ENCODE assay signal across 21 mouse cellular contexts in genomic region chr12:8042626-8043394, GRCm38 (mm10).
DNase-seq lines count a peak whose midpoint lies in the region; ATAC-seq lines count a peak whose summit lies in the region.
"Had no signal": no experiment of that assay in that cellular context is flagged by ENCODE, and none has a peak within 500 bp of the region (broad histone marks: within the 10 kb centered on the region; RNA-seq: fewer than 3 reads in every experiment).

No protein-coding gene starts in this region.

- intact Hi-C loops in heart, postnatal 25 days (cut with DNase I): no loop called here

- H3K4me2 ChIP-seq in lung, embryonic 16.5 days (ENCODE audit: low read depth, low read length): no peak overlapping the region
- no peak overlapping the region for H3K4me2 ChIP-seq in embryonic facial prominence, embryonic 14.5 days (ENCODE audit: low read depth, low read length)
- H3K4me2 ChIP-seq in heart, embryonic 12.5 days: no peak overlapping the region
- H3K4me2 ChIP-seq: embryonic facial prominence, embryonic 12.5 days; heart, embryonic 13.5 days; liver, embryonic 11.5 days; midbrain, embryonic 11.5 days had no signal

- no peak overlapping the region for H3K9ac ChIP-seq in lung, embryonic 16.5 days (ENCODE audit: low read length)
- no peak overlapping the region for H3K9ac ChIP-seq in embryonic facial prominence, embryonic 14.5 days (ENCODE audit: low read depth, low read length)
- no peak overlapping the region for H3K9ac ChIP-seq in heart, embryonic 12.5 days
- H3K9ac ChIP-seq: embryonic facial prominence, embryonic 12.5 days; forebrain, postnatal 0 days; heart, embryonic 13.5 days had no signal

- peaks cover 2% of the 10 kb centered on the region; the same call in 1 of the 2 replicates for H3K4me1 ChIP-seq in lung, embryonic 16.5 days (replicated peaks; ENCODE audit: control insufficient read depth, insufficient read depth, low read length)
- H3K4me1 ChIP-seq in embryonic facial prominence, embryonic 14.5 days (ENCODE audit: control insufficient read depth, insufficient read depth, low read length): peaks cover 10% of the 10 kb centered on the region; the same call in 1 of the 2 replicates
- H3K4me1 ChIP-seq in heart, embryonic 12.5 days (replicated peaks): no peaks in the 10 kb centered on the region
- H3K4me1 ChIP-seq: embryonic facial prominence, embryonic 12.5 days; heart, embryonic 13.5 days had no signal

- H3K36me3 ChIP-seq in lung, embryonic 16.5 days (ENCODE audit: control insufficient read depth, insufficient read depth, low read length): no peaks in the 10 kb centered on the region
- H3K36me3 ChIP-seq in embryonic facial prominence, embryonic 14.5 days (ENCODE audit: control insufficient read depth, insufficient read depth, low read length): no peaks in the 10 kb centered on the region
- no peaks in the 10 kb centered on the region for H3K36me3 ChIP-seq in heart, embryonic 12.5 days
- H3K36me3 ChIP-seq: embryonic facial prominence, embryonic 12.5 days; heart, embryonic 13.5 days had no signal

- no peak overlapping the region for H3K4me3 ChIP-seq in lung, embryonic 16.5 days (ENCODE audit: low read length)
- H3K4me3 ChIP-seq in embryonic facial prominence, embryonic 14.5 days (ENCODE audit: low read depth, low read length): no peak overlapping the region
- H3K4me3 ChIP-seq in heart, embryonic 12.5 days: no peak overlapping the region
- H3K4me3 ChIP-seq: embryonic facial prominence, embryonic 12.5 days; heart, embryonic 13.5 days had no signal

- H3K27ac ChIP-seq in lung, embryonic 16.5 days (ENCODE audit: low read length): no peak overlapping the region
- H3K27ac ChIP-seq in embryonic facial prominence, embryonic 14.5 days (replicated peaks; ENCODE audit: low read depth, low read length): no peak overlapping the region
- H3K27ac ChIP-seq in heart, embryonic 12.5 days (ENCODE audit: poor library complexity, severe bottlenecking): no peak overlapping the region
- H3K27ac ChIP-seq: embryonic facial prominence, embryonic 12.5 days; heart, embryonic 13.5 days had no signal

- peak; percentile 64; the same call in 1 of the 2 replicates for ATAC-seq in lung, embryonic 16.5 days (ENCODE audit: low read depth)
- ATAC-seq in embryonic facial prominence, embryonic 14.5 days (ENCODE audit: low read depth): peak; percentile 71; the same call in 1 of the 2 replicates
- no peak for ATAC-seq in heart, embryonic 12.5 days (ENCODE audit: insufficient number of reproducible peaks, low FRiP score)
- ATAC-seq: CD4-positive, CD25-positive, alpha-beta regulatory T cell, adult 4 months; forebrain, postnatal 0 days had no signal

- DNase-seq in heart, adult 8-10 months (ENCODE audit: low spot score): peak; percentile 2
- no peak for DNase-seq in heart, postnatal 25 days (ENCODE audit: low spot score)
- DNase-seq in lung, postnatal 14 days: no peak
- peak; percentile 7 for DNase-seq in adipocyte (ENCODE audit: low spot score)
- peak; percentile 64 for DNase-seq in embryonic facial prominence, embryonic 14.5 days (ENCODE audit: low spot score)
- no peak for DNase-seq in ovary, postnatal 36 days (ENCODE audit: low spot score)
- DNase-seq: adrenal gland, postnatal 14 days; cerebellum, adult 18-20 months; forebrain, postnatal 0 days; kidney, adult 9 months; layer of hippocampus, postnatal 36 days; left cerebral cortex, postnatal 4 days; lung, postnatal 4 days; thymus, postnatal 4 days had no signal

- no peaks in the 10 kb centered on the region for H3K27me3 ChIP-seq in lung, embryonic 16.5 days (ENCODE audit: control insufficient read depth, insufficient read depth, low read depth, low read length)
- no peaks in the 10 kb centered on the region for H3K27me3 ChIP-seq in embryonic facial prominence, embryonic 14.5 days (replicated peaks; ENCODE audit: control insufficient read depth, insufficient read depth, low read length)
- no peaks in the 10 kb centered on the region for H3K27me3 ChIP-seq in heart, embryonic 12.5 days (replicated peaks)
- H3K27me3 ChIP-seq: embryonic facial prominence, embryonic 12.5 days; heart, embryonic 13.5 days had no signal

- 51% methylated on average over 7 of the region's 7 CpGs for WGBS in lung, embryonic 16.5 days
- WGBS in embryonic facial prominence, embryonic 14.5 days: 55% methylated on average over 7 of the region's 7 CpGs
- 68% methylated on average over 7 of the region's 7 CpGs for WGBS in heart, embryonic 12.5 days

- no peaks in the 10 kb centered on the region for H3K9me3 ChIP-seq in lung, embryonic 16.5 days (ENCODE audit: control insufficient read depth, low read length)
- H3K9me3 ChIP-seq in embryonic facial prominence, embryonic 14.5 days (ENCODE audit: control insufficient read depth, low read length): no peaks in the 10 kb centered on the region
- no peaks in the 10 kb centered on the region for H3K9me3 ChIP-seq in heart, embryonic 12.5 days (replicated peaks)
- H3K9me3 ChIP-seq: embryonic facial prominence, embryonic 12.5 days; heart, embryonic 13.5 days had no signal

Comparison
In these comparisons a context has a peak if more than half of its experiments do, and no peak if none do; other contexts are left out.
1. DNase-seq: peak in heart, adult 8-10 months (single experiment), adipocyte (single experiment) and embryonic facial prominence, embryonic 14.5 days (single experiment); none in heart, postnatal 25 days (single experiment), lung, postnatal 14 days (single experiment) and ovary, postnatal 36 days (single experiment).